Mouse (Mus musculus) lung, embryonic 14.5 days (tissue): Measurements from ENCODE around the gene Aqp7. TPM values are rescaled to one million over a fixed set of nuclear protein-coding genes. Genes with fewer than 3 reads are reported as not detected.

Experiments
- ATAC-seq: fragments of 200-750 bp; cut with Nextera tagmentation; 2 replicates; pipeline ENCODE4 v1.8.0; 2017; ENCODE audit warnings: mild to moderate bottlenecking, moderate TSS enrichment, moderate library complexity; ENCODE audit not compliant: insufficient read depth
- DNase-seq: peaks from one replicate; pipeline ENCODE4 v3.0.0-alpha.2; 2015
- H3K27ac ChIP-seq: fragments of 300-500 bp; sonication (generic); 2 replicates; pipeline ENCODE4 v1.5.1; 2014; ENCODE audit warnings: low read depth, mild to moderate bottlenecking, moderate library complexity
- H3K27me3 ChIP-seq: fragments of 300-500 bp; sonication (generic); 2 replicates; pipeline ENCODE4 v1.6.1; 2014; ENCODE audit warnings: low read length, control low read depth; ENCODE audit not compliant: insufficient read depth
- H3K36me3 ChIP-seq: fragments of 300-500 bp; sonication (generic); 2 replicates; pipeline ENCODE4 v1.6.1; 2014; ENCODE audit warnings: control low read depth; ENCODE audit not compliant: insufficient read depth
- H3K4me1 ChIP-seq: fragments of 300-500 bp; sonication (generic); 2 replicates; pipeline ENCODE4 v1.6.1; 2014; ENCODE audit warnings: antibody characterized with exemption, control low read depth; ENCODE audit not compliant: insufficient read depth
- H3K4me2 ChIP-seq: fragments of 300-500 bp; sonication (generic); 2 replicates; pipeline ENCODE4 v1.6.1; 2014; ENCODE audit warnings: mild to moderate bottlenecking
- H3K4me3 ChIP-seq: fragments of 300-500 bp; sonication (generic); 2 replicates; pipeline ENCODE4 v1.5.1; 2014; ENCODE audit warnings: low read depth, low read length
- H3K9ac ChIP-seq: fragments of 300-500 bp; sonication (generic); 2 replicates; pipeline ENCODE4 v1.6.1; 2014
- H3K9me3 ChIP-seq: fragments of 300-500 bp; sonication (generic); 2 replicates; pipeline ENCODE4 v1.6.1; 2016; ENCODE audit warnings: low read depth, low read length, control low read depth
- CTCF ChIP-seq: IDR thresholded peaks from 2 replicates; pipeline ENCODE4 v1.5.1; 2016; ENCODE audit warnings: antibody characterized with exemption, low read depth
- WGBS: fragments of 180-500 bp; shearing (Covaris S2); extraction: QIAGEN DNeasy Blood & Tissue Kit; methylation state at CpG from one replicate; pipeline ENCODE4 v1.1.7; 2014; 5-methylcytosine and 5-hydroxymethylcytosine counted together
- polyA plus RNA-seq: library from polyadenylated mRNA; unstranded; fragments of >200 nt; fragmentation: Nextera tagmentation; extraction: Ambion mirVana; gene quantifications from 2 replicates; pipeline ENCODE4 v1.2.1, GENCODE M21; 2014

Gene Aqp7
- polyA plus RNA-seq, 1 experiment from 2014 or later, result not detected

GRCm38 (mm10) chr4:41078726-41079125, 30.8 kb upstream of the Aqp7 start:
- DNase-seq, result no peak
- Histone ChIP-seq H3K9ac (no peak overlapping the region), H3K27ac (no peak overlapping the region), H3K4me1 (no peaks in the 10 kb centered on the region), H3K36me3 (no peaks in the 10 kb centered on the region), H3K4me2 (no peak overlapping the region), H3K9me3 (no peaks in the 10 kb centered on the region), H3K4me3 (no peak overlapping the region), H3K27me3 (no peaks in the 10 kb centered on the region)
- no peak for TF ChIP-seq CTCF
- no peak for ATAC-seq
- 56% methylated on average over 6 of the region's 6 CpGs for WGBS

DNA sequence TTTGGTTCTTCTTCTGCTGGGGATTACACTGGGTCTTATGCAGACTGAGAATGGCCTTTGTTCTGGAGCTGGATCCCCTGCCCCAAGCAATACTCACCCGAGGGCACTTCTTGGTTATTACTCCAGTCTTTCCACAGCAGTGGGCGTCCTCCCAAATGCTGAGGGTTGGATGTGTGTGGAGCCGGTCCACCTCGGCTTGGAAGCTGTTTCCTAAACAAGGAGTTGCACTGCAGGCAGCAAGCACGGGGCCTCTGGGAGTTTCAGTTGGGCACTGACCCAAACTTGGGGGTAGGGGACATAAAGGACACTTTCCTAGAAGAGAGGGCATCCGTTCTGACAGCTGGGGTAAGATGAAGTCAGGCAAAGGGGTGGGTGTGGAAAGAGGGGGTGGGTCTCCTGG, 26.5 kb upstream of the Aqp7 start:
- H3K4me1 ChIP-seq, result no peaks in the 10 kb centered on the region
- no peak overlapping the region for H3K4me2 ChIP-seq
- ATAC-seq (no peak), DNase-seq (no peak)
- TF ChIP-seq CTCF, result no peak
- H3K9ac ChIP-seq, result no peak overlapping the region
- 60% methylated on average over 6 of the region's 6 CpGs for WGBS
- no peak overlapping the region for H3K4me3 ChIP-seq
- no peaks in the 10 kb centered on the region for H3K36me3 ChIP-seq
- H3K27me3 ChIP-seq, result no peaks in the 10 kb centered on the region
- H3K9me3 ChIP-seq, result no peaks in the 10 kb centered on the region
- H3K27ac ChIP-seq, result no peak overlapping the region

GRCm38 (mm10) chr4:41073008-41073817, 25.3 kb upstream of the Aqp7 start:
- Histone ChIP-seq H3K9me3 (no peaks in the 10 kb centered on the region), H3K4me2 (no peak overlapping the region), H3K4me3 (no peak overlapping the region), H3K9ac (no peak overlapping the region), H3K36me3 (no peaks in the 10 kb centered on the region), H3K27me3 (no peaks in the 10 kb centered on the region), H3K4me1 (no peaks in the 10 kb centered on the region), H3K27ac (no peak overlapping the region)
- no peak for DNase-seq
- 69% methylated on average over 12 of the region's 12 CpGs for WGBS
- no peak for ATAC-seq
- TF ChIP-seq CTCF, result no peak

DNA sequence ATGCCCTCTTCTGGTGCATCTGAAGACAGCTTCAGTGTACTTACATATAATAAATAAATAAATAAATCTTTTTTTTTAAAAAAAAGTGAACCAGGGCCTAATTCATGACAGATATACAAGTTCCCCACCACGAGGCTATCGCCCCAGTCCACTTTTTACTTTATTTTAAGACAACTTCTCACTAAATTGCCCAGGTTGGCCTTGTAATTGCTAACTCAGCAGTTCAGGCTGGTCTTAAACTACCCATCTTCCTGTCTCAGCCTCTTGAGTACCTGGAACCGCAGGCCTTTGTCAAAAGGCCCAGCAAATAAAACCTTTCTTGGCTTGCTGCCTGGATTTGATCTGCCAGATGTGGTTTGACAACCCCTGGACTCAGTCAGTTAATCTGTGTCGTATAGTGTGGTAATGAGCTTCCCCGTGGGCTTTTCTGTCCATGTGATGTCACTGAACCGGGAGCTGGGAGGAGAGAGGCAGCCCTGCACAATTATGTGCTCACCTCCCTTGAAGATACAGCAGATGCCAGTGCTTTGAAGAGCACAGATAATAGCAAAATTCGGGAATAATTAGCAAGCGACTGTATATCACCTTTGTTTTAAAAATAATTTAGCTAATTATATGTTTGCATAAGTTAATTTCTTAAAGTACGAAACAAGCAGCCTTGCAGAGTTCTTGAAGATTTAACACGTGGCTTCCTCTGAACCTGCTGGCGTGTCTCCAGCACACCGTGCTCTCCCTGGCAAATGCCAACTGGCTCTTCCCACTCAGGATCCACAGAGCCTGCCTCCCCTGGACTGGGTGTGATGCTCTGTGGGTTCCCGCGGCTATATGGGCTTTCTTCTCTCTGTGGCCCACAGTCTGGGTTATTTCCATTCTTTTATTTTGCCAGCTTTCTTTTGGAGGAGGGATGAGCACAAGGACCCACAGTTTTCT, 23.8 kb upstream of the Aqp7 start:
- Histone ChIP-seq H3K27me3 (no peaks in the 10 kb centered on the region), H3K9me3 (no peaks in the 10 kb centered on the region), H3K4me2 (no peak overlapping the region), H3K9ac (no peak overlapping the region), H3K27ac (no peak overlapping the region), H3K4me1 (no peaks in the 10 kb centered on the region), H3K36me3 (no peaks in the 10 kb centered on the region), H3K4me3 (no peak overlapping the region)
- TF ChIP-seq CTCF, result no peak
- DNase-seq, result no peak
- 72% methylated on average over 14 of the region's 14 CpGs for WGBS
- ATAC-seq, result no peak

DNA sequence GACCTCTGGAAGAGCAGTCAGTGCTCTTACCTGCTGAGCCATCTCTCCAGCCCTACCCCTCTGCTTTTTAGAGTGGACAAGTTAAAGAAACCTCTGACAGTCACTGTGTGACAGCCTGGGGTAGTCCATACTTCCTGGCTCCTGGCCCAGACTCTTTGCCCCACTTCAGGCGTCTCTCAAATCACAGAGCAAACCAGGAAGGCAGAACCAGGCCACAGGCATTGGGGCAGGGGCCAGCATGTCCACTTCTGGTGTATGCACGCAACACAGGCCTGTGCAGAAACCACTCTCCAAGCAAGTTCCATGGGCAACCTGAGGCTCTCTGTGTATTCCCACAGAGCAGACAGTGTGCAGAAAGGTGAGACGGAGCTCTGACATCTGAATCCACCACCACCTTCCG, 17.3 kb upstream of the Aqp7 start:
- no peak for ATAC-seq
- TF ChIP-seq CTCF, result no peak
- H3K9ac ChIP-seq, result no peak overlapping the region

GRCm38 (mm10) chr4:41063894-41064673, 16.1 kb upstream of the Aqp7 start:
- 0 out of 2 replicates have a peak, but pooled peaks have one; percentile 21 for ATAC-seq
- WGBS, result 15% methylated on average over 16 of the region's 16 CpGs
- no peak overlapping the region for H3K4me3 ChIP-seq

More for the DNA sequence above, 17.3 kb upstream of the Aqp7 start:
- no peak overlapping the region for H3K4me3 ChIP-seq
- H3K36me3 ChIP-seq, result no peaks in the 10 kb centered on the region
- DNase-seq, result no peak
- H3K4me1 ChIP-seq, result no peaks in the 10 kb centered on the region
- no peak overlapping the region for H3K4me2 ChIP-seq
- H3K27ac ChIP-seq, result no peak overlapping the region
- 80% methylated on average over 4 of the region's 4 CpGs for WGBS
- H3K27me3 ChIP-seq, result no peaks in the 10 kb centered on the region
- no peaks in the 10 kb centered on the region for H3K9me3 ChIP-seq

More at GRCm38 (mm10) chr4:41063894-41064673, 16.1 kb upstream of the Aqp7 start:
- peak overlapping the region; percentile 43 for H3K4me2 ChIP-seq
- H3K9ac ChIP-seq, result peak overlapping the region; percentile 2; the same call in 1 of the 2 replicates
- H3K27ac ChIP-seq, result no peak overlapping the region
- DNase-seq, result peak; percentile 48
- H3K36me3 ChIP-seq, result no peaks in the 10 kb centered on the region
- no peaks in the 10 kb centered on the region for H3K4me1 ChIP-seq
- no peaks in the 10 kb centered on the region for H3K27me3 ChIP-seq
- peak; percentile 59 for TF ChIP-seq CTCF
- no peaks in the 10 kb centered on the region for H3K9me3 ChIP-seq
